Mouse (Mus musculus): ENCODE measurements around the gene Fhad1. TPM values are rescaled to one million over a fixed set of nuclear protein-coding genes. Genes with fewer than 3 reads are reported as not detected.

Gene Fhad1
- total RNA-seq, 2 experiments from 2014 or later = 2.7 to 2.9 TPM

DNA sequence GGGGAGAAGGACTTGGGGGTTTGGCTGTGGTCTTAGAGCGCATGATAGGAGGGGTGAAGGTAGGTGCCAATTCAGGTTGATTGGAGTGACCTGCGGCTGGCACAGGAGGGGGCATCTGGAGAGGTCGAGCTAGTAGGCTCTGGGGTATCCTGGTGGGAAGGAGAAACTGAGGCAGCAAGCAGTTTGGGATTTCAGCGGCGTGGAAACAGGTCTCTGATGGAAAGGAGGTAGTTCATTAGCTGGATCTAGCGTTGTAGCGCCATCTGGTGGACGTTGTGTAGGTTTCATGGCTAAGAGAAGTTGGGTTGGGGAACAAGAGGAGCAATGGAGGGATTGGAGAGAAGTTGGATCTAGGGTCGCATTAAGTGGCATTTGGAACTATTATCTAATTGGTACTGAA is 161.4 kb downstream of the Fhad1 start:
- peak in 1 of 2 experiments; percentile 69 for DNase-seq (ENCODE audit: low spot score in 2 of 2)
- intact Hi-C loops (cut with DNase I) = no loop called here

DNA sequence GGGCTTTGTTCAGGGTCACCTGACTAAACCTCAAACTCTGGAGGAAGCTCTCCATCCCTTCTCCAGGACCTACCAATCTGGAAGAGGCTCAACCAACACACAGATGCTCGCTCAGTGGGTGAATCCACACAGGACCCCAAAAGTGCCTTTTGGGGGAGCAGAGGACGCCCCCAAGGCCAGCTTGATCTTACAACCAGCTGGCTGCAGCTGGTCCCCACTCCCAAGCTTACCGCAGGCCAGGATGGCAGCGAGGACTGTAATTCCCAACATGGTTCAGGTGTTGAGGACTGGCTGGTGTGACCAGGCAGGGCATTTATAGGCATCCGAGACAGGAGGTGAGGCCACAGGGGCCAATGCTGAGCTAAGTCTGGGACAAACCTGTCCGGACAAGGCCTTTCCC is 168.9 kb downstream of the Fhad1 start, which contains the start of gene Ctrc:
Gene Ctrc (minus strand): TSS at position 361 of the 400 bp plus-strand sequence.
- intact Hi-C loops (cut with DNase I) = loop anchor here (10.0 kb wide), 2 partner anchors 221 to 451 kb away; partner anchors contain the start of genes Clcnka and Slc25a34
- no peak for DNase-seq (ENCODE audit: low spot score in 2 of 2)

Other genes starting within 250 kb of the Fhad1 start
- 10 to 100 TPM; 30.5 to 30.7 TPM for gene Dnajc16, start 224.2 kb downstream of the Fhad1 start, total RNA-seq (2021)
- 10 to 100 TPM; 19.4 to 21.8 TPM for gene Casp9, start 221.5 kb downstream of the Fhad1 start, total RNA-seq (2021)
- not detected for gene Cela2a, start 188.9 kb downstream of the Fhad1 start, total RNA-seq (2021)
- not detected for gene Ctrc, start 168.7 kb downstream of the Fhad1 start, total RNA-seq (2021)
- gene Efhd2, start 140.2 kb downstream of the Fhad1 start, total RNA-seq (2021) = 100 to 1,000 TPM; 103 to 119 TPM
- 1 to 10 TPM; 6.9 to 7.5 TPM for gene Tmem51, start 69.2 kb upstream of the Fhad1 start, total RNA-seq (2021)
- gene Kazn, start 224.3 kb upstream of the Fhad1 start, total RNA-seq (2021) = 10 to 100 TPM; 77.5 to 81.5 TPM